Mouse (Mus musculus) neural tube, embryonic 15.5 days (tissue): Measurements from ENCODE around the gene Mrpl23. TPM values are rescaled to one million over a fixed set of nuclear protein-coding genes. Genes with fewer than 3 reads are reported as not detected.

Experiments used
- ATAC-seq: fragments of 200-750 bp; cut with Nextera tagmentation; 2 replicates; pipeline ENCODE4 v1.8.0; 2017; ENCODE audit warnings: mild to moderate bottlenecking, moderate TSS enrichment, moderate library complexity; ENCODE audit not compliant: low FRiP score
- H3K27ac ChIP-seq: fragments of 300-500 bp; sonication (generic); replicated peaks from 2 replicates; pipeline ENCODE4 v1.5.1; 2015; ENCODE audit warnings: mild to moderate bottlenecking, inconsistent platforms
- H3K27me3 ChIP-seq: fragments of 300-500 bp; sonication (generic); replicated peaks from 2 replicates; pipeline ENCODE4 v1.6.1; 2015; ENCODE audit warnings: inconsistent platforms
- H3K36me3 ChIP-seq: fragments of 300-500 bp; sonication (generic); 2 replicates; pipeline ENCODE4 v1.6.1; 2015; ENCODE audit warnings: inconsistent platforms
- H3K4me1 ChIP-seq: fragments of 300-500 bp; sonication (generic); 2 replicates; pipeline ENCODE4 v1.6.1; 2015; ENCODE audit warnings: inconsistent platforms
- H3K4me2 ChIP-seq: fragments of 300-500 bp; sonication (generic); 2 replicates; pipeline ENCODE4 v1.6.1; 2015; ENCODE audit warnings: inconsistent platforms, mild to moderate bottlenecking, moderate library complexity
- H3K4me3 ChIP-seq: fragments of 300-500 bp; sonication (generic); replicated peaks from 2 replicates; pipeline ENCODE4 v1.5.1; 2015; ENCODE audit warnings: mild to moderate bottlenecking, inconsistent platforms
- H3K9ac ChIP-seq: fragments of 300-500 bp; sonication (generic); replicated peaks from 2 replicates; pipeline ENCODE4 v1.6.1; 2015; ENCODE audit warnings: mild to moderate bottlenecking, inconsistent platforms
- H3K9me3 ChIP-seq: fragments of 300-500 bp; sonication (generic); replicated peaks from 2 replicates; pipeline ENCODE4 v1.6.1; 2016; ENCODE audit warnings: inconsistent platforms
- WGBS: fragments of 180-500 bp; shearing (Covaris S2); methylation state at CpG from one replicate; pipeline ENCODE4 v1.1.7; 2015; ENCODE audit warnings: mixed read lengths; 5-methylcytosine and 5-hydroxymethylcytosine counted together
- polyA plus RNA-seq: library from polyadenylated mRNA; unstranded; fragments of >200 nt; fragmentation: Nextera tagmentation; extraction: Ambion mirVana; gene quantifications from 2 replicates; pipeline ENCODE4 v1.2.1, GENCODE M21; 2015

Gene Mrpl23
- polyA plus RNA-seq, 1 experiment from 2014 or later, result 27.9 TPM

- no peak overlapping the region; the same call in 1 of the 2 replicates for H3K27ac ChIP-seq
- H3K4me2 ChIP-seq, result peak overlapping the region; percentile 22
- H3K9me3 ChIP-seq, result peaks cover 3% of the 10 kb centered on the region; the same call in 1 of the 2 replicates
- ATAC-seq, result no peak
- H3K4me3 ChIP-seq, result peak overlapping the region; percentile 17
- peaks cover 21% of the 10 kb centered on the region for H3K4me1 ChIP-seq
- WGBS, result 91% methylated on average over 25 of the region's 25 CpGs
- H3K36me3 ChIP-seq, result no peaks in the 10 kb centered on the region
- no peaks in the 10 kb centered on the region for H3K27me3 ChIP-seq
- no peak overlapping the region for H3K9ac ChIP-seq
Observed at GRCm38 (mm10) chr7:142576472-142577326, 44.2 kb downstream of the Mrpl23 start.

DNA sequence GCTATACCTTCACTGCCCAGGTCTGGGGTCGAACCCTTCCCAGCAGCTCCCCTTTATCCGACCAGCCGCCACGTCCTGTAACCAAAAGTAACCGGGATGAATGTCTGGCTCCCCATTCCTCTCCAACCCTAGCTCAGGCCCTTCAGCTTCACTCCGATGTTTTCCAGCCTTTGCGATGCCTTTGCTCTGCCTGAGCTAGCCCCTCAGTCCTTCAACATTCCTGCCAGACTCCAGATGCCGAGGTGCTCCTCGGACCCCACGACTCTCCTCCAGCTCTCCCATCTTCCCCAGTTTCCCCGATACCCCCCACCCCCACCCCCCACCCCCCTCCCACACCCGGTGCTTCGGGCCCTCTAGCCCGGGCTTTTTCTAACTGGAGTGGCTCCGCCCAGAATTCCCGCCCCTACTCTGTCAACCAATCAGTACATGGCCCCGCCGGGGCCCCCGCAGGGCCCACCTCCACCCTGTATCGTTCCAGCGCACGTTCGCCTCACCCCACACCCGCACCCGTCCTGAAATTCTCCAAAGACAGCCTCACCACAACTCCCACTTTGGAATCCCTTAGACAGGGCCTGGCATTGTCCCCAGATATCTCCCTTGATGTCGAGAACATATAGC is 45.4 kb downstream of the Mrpl23 start:
- 41% methylated on average over 26 of the region's 26 CpGs for WGBS
- Histone ChIP-seq H3K4me3 (peak overlapping the region; percentile 17), H3K27ac (no peak overlapping the region), H3K9ac (0 out of 2 replicates have a peak overlapping the region, but pooled peaks have one; percentile 7), H3K4me2 (peak overlapping the region; percentile 43), H3K36me3 (no peaks in the 10 kb centered on the region), H3K4me1 (peaks cover 12% of the 10 kb centered on the region), H3K9me3 (peaks cover 3% of the 10 kb centered on the region; the same call in 1 of the 2 replicates), H3K27me3 (no peaks in the 10 kb centered on the region)
- ATAC-seq, result no peak

DNA sequence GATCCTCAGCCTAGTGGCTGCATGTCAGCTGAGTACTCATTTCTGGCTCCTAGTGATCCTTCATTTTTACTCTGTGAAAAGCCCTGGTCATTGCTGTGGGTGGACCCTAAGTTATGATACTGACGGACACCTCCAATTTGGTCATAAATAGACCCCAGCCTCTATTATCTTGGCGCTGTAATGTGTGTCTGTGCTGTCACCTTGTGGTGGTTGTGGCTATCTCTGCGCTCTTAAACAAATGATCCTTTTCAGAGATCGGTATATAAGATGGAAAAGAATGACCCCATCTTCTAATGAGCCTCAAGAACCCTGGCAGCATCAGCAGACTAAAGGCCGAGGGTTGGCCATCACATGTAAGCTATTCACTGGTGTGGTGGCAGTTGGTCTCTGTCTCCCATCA is 46.6 kb downstream of the Mrpl23 start:
- ATAC-seq, result no peak
- H3K9me3 ChIP-seq, result peaks cover 3% of the 10 kb centered on the region; the same call in 1 of the 2 replicates
- no peak overlapping the region for H3K9ac ChIP-seq
- no peaks in the 10 kb centered on the region for H3K27me3 ChIP-seq
- no peak overlapping the region for H3K4me3 ChIP-seq
- no peak overlapping the region for H3K4me2 ChIP-seq
- H3K27ac ChIP-seq, result no peak overlapping the region
- 49% methylated on average over 5 of the region's 5 CpGs for WGBS
- peaks cover 12% of the 10 kb centered on the region for H3K4me1 ChIP-seq
- H3K36me3 ChIP-seq, result no peaks in the 10 kb centered on the region

DNA sequence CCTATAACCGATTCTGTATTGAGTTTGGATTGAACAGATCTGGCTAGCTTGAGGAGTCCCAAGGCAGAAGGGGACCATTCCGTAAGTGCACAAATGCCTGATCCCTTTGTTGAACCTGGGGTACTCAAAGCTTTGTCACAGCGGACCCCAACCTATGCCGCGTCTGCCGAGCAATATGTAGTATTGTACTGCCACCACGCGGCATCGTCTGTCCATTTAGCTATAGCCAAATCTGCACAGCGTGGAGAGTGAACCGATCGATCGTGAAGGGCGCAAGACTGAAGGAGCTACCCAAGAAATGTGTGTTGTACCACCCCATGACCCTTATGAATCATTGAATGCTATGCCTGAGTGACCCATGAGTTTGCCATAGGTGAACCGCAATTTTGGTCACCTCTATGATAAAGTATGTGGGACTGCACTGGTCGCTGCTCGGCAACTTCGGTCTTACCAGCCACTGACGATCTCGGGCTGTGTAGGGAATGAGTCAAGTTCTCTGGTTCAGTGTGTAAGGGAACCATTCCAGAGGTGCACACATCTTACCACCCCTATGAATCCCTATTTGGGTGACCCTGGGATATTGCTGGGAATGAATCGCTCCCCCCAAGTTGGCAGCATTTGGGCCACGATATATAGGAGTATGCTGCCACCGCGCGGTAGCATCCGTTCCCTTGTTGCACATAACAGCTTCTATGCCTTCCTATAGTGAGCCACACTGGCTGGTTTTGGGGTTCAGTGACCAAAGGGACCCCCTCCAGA is 47.8 kb downstream of the Mrpl23 start:
- H3K36me3 ChIP-seq, result no peaks in the 10 kb centered on the region
- 42% methylated on average over 26 of the region's 26 CpGs for WGBS

GRCm38 (mm10) chr7:142581186-142581585 is 48.7 kb downstream of the Mrpl23 start:
- Histone ChIP-seq H3K4me1 (peaks cover 12% of the 10 kb centered on the region), H3K4me2 (peak overlapping the region; percentile 55), H3K4me3 (no peak overlapping the region), H3K9ac (no peak overlapping the region), H3K9me3 (peaks cover 3% of the 10 kb centered on the region; the same call in 1 of the 2 replicates), H3K36me3 (no peaks in the 10 kb centered on the region), H3K27ac (no peak overlapping the region), H3K27me3 (no peaks in the 10 kb centered on the region)
- 56% methylated on average over 7 of the region's 7 CpGs for WGBS
- no peak for ATAC-seq

More for the DNA sequence above, 47.8 kb downstream of the Mrpl23 start:
- Histone ChIP-seq H3K4me1 (peaks cover 12% of the 10 kb centered on the region), H3K27me3 (no peaks in the 10 kb centered on the region), H3K27ac (no peak overlapping the region), H3K4me2 (peak overlapping the region; percentile 73), H3K9me3 (peaks cover 3% of the 10 kb centered on the region; the same call in 1 of the 2 replicates), H3K9ac (0 out of 2 replicates have a peak overlapping the region, but pooled peaks have one; percentile 18), H3K4me3 (peak overlapping the region; percentile 36)
- peak; percentile 85 for ATAC-seq

GRCm38 (mm10) chr7:142581656-142582228 is 49.3 kb downstream of the Mrpl23 start:
- H3K27me3 ChIP-seq, result no peaks in the 10 kb centered on the region
- H3K4me1 ChIP-seq, result peaks cover 12% of the 10 kb centered on the region
- WGBS, result 51% methylated on average over 20 of the region's 20 CpGs
- no peak overlapping the region for H3K27ac ChIP-seq
- peak overlapping the region; percentile 32 for H3K4me3 ChIP-seq
- no peaks in the 10 kb centered on the region for H3K36me3 ChIP-seq
- no peak overlapping the region for H3K9ac ChIP-seq
- peak; percentile 40; the same call in 1 of the 2 replicates for ATAC-seq
- H3K9me3 ChIP-seq, result peaks cover 3% of the 10 kb centered on the region; the same call in 1 of the 2 replicates
- peak overlapping the region; percentile 55 for H3K4me2 ChIP-seq

- H3K4me1 ChIP-seq, result peaks cover 9% of the 10 kb centered on the region
- H3K9me3 ChIP-seq, result peaks cover 3% of the 10 kb centered on the region; the same call in 1 of the 2 replicates
- no peaks in the 10 kb centered on the region for H3K27me3 ChIP-seq
- no peak overlapping the region for H3K4me3 ChIP-seq
- ATAC-seq, result no peak
- H3K4me2 ChIP-seq, result no peak overlapping the region
- no peak overlapping the region for H3K27ac ChIP-seq
- 81% methylated on average over 1 of the region's 1 CpGs for WGBS
- H3K9ac ChIP-seq, result no peak overlapping the region
- H3K36me3 ChIP-seq, result no peaks in the 10 kb centered on the region
Observed at GRCm38 (mm10) chr7:142584882-142585281, 52.4 kb downstream of the Mrpl23 start.

- Histone ChIP-seq H3K4me3 (no peak overlapping the region), H3K36me3 (no peaks in the 10 kb centered on the region), H3K27ac (no peak overlapping the region), H3K4me1 (peaks cover 7% of the 10 kb centered on the region; the same call in 1 of the 2 replicates), H3K9ac (no peak overlapping the region), H3K4me2 (no peak overlapping the region), H3K9me3 (no peaks in the 10 kb centered on the region; the same call in 1 of the 2 replicates), H3K27me3 (no peaks in the 10 kb centered on the region)
- 86% methylated on average over 3 of the region's 3 CpGs for WGBS
- ATAC-seq, result no peak
Observed at GRCm38 (mm10) chr7:142585890-142586289, 53.4 kb downstream of the Mrpl23 start.

- H3K36me3 ChIP-seq, result no peaks in the 10 kb centered on the region
- no peaks in the 10 kb centered on the region for H3K4me1 ChIP-seq
- no peak overlapping the region for H3K4me3 ChIP-seq
- H3K9me3 ChIP-seq, result no peaks in the 10 kb centered on the region
- no peaks in the 10 kb centered on the region for H3K27me3 ChIP-seq
- H3K4me2 ChIP-seq, result no peak overlapping the region
- no peak overlapping the region for H3K9ac ChIP-seq
- no peak overlapping the region for H3K27ac ChIP-seq
- 76% methylated on average over 9 of the region's 9 CpGs for WGBS
- ATAC-seq, result no peak
Observed at GRCm38 (mm10) chr7:142588282-142588941, 55.9 kb downstream of the Mrpl23 start.
